Mouse (Mus musculus) brain, embryonic 14.5 days (tissue): ENCODE results near the gene Vmn2r1.

Source experiments
- CTCF ChIP-seq: fragments of 200-500 bp; IDR thresholded peaks from 2 replicates; pipeline ENCODE4 v1.5.1; 2012; ENCODE audit warnings: inconsistent platforms, mild to moderate bottlenecking, moderate library complexity, borderline replicate concordance; ENCODE audit not compliant: insufficient read depth, insufficient read length; ENCODE audit errors: extremely low read depth
- POLR2A ChIP-seq: fragments of 200-500 bp; IDR thresholded peaks from 2 replicates; pipeline ENCODE4 v1.6.1; 2012; ENCODE audit warnings: mild to moderate bottlenecking, inconsistent platforms, borderline replicate concordance; ENCODE audit not compliant: poor library complexity, insufficient read depth, insufficient read length, severe bottlenecking; ENCODE audit errors: extremely low read depth

- TF ChIP-seq POLR2A (no peak), CTCF (no peak)
These were observed 43.1 kb upstream of the Vmn2r1 start for GRCm38 (mm10) chr3:64038136-64038841.
